Mouse (Mus musculus) layer of hippocampus, adult 9-11 months (tissue): ENCODE results near the gene Polr2c.

Experiments
- DNase-seq: peaks from one replicate; pipeline ENCODE4 v3.0.0; 2022

Polr2c gene

GRCm38 (mm10) chr8:94888383-94889036, 31.3 kb downstream of the Polr2c start:
- DNase-seq: no peak

GRCm38 (mm10) chr8:94892917-94893316, 35.7 kb downstream of the Polr2c start:
- DNase-seq: no peak

GRCm38 (mm10) chr8:94899262-94899661, 42.0 kb downstream of the Polr2c start:
- no peak for DNase-seq

GRCm38 (mm10) chr8:94900617-94901016, 43.4 kb downstream of the Polr2c start:
- DNase-seq: no peak

GRCm38 (mm10) chr8:94901031-94901430, 43.8 kb downstream of the Polr2c start:
- no peak for DNase-seq

GRCm38 (mm10) chr8:94903709-94904108, 46.5 kb downstream of the Polr2c start:
- no peak for DNase-seq

GRCm38 (mm10) chr8:94904450-94905175, 47.4 kb downstream of the Polr2c start:
- no peak for DNase-seq

GRCm38 (mm10) chr8:94907591-94908300, 50.5 kb downstream of the Polr2c start:
- DNase-seq: no peak

GRCm38 (mm10) chr8:94908847-94909246, 51.6 kb downstream of the Polr2c start:
- no peak for DNase-seq

GRCm38 (mm10) chr8:94913061-94913660, 55.9 kb downstream of the Polr2c start:
- DNase-seq: no peak

GRCm38 (mm10) chr8:94914256-94914655, 57.0 kb downstream of the Polr2c start:
- DNase-seq: no peak

- no peak for DNase-seq
Observed at GRCm38 (mm10) chr8:94914701-94915101, 57.5 kb downstream of the Polr2c start.

GRCm38 (mm10) chr8:94916311-94916959, 59.2 kb downstream of the Polr2c start:
- DNase-seq: no peak

- DNase-seq: no peak
Observed at GRCm38 (mm10) chr8:94916960-94917324, 59.7 kb downstream of the Polr2c start.

GRCm38 (mm10) chr8:94917352-94917751, 60.1 kb downstream of the Polr2c start:
- DNase-seq: peak; percentile 86

GRCm38 (mm10) chr8:94917851-94918495, 60.7 kb downstream of the Polr2c start, which contains the start of gene Ccdc102a:
Ccdc102a (minus strand) TSS chr8:94918098.
- no peak for DNase-seq

- DNase-seq: no peak
Observed at GRCm38 (mm10) chr8:94919256-94919655, 62.0 kb downstream of the Polr2c start.

GRCm38 (mm10) chr8:94922176-94922575, 64.9 kb downstream of the Polr2c start:
- DNase-seq: no peak

- DNase-seq: no peak
Observed at GRCm38 (mm10) chr8:94922602-94923001, 65.4 kb downstream of the Polr2c start.
